In the genomic region with DNA sequence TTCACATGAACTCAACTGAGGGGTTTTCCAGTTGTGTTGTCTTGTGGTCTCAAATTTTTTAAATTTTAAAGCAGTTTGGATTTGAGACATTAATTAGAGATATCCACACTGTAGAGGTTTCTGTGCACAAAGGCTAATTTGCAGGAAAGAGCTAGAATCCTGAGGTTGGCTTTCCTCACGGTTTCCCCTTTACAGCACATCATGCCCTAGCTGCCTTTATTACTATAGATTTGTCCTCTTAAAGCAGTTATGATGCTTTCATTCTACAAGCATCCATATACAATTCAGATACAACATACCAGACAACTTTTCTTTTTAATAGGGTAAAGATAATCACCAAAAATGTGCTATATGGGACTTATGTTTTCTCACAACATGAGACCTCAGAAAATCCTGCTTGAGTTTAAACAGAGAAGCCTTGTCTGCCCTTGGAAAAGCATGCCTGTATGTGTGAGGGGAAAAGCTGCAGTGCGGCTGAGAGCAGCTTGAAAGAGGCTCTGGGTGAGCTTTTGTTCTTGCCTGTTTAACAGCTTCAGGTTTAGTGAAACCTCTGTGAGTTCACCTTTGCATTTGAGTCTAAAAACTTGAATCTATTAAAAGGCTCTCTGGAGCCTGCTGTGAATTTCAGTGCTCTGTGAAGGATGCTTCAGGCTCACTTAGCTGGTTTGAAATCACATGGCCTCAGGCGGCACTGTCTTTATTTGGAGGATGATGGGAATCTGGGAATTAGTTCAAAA, we compare ENCODE assay signal across 18 mouse cellular contexts.
DNase-seq lines count a peak whose midpoint lies in the region; ATAC-seq lines count a peak whose summit lies in the region.
"Had no signal": no experiment of that assay in that cellular context is flagged by ENCODE, and none has a peak within 500 bp of the region (broad histone marks: within the 10 kb centered on the region; RNA-seq: fewer than 3 reads in every experiment).

No protein-coding gene starts in this region.

- no peaks in the 10 kb centered on the region for H3K9me3 ChIP-seq in neural tube, embryonic 13.5 days
- no peaks in the 10 kb centered on the region for H3K9me3 ChIP-seq in forebrain, embryonic 16.5 days (ENCODE audit: control insufficient read depth, low read length)
- H3K9me3 ChIP-seq in midbrain, embryonic 14.5 days (ENCODE audit: control insufficient read depth, low read length): no peaks in the 10 kb centered on the region
- no peaks in the 10 kb centered on the region for H3K9me3 ChIP-seq in liver, embryonic 12.5 days (replicated peaks)
- H3K9me3 ChIP-seq: embryonic facial prominence, embryonic 12.5 days; limb, embryonic 13.5 days had no signal

- 37% methylated on average over 3 of the region's 3 CpGs for WGBS in neural tube, embryonic 13.5 days
- 4% methylated on average over 3 of the region's 3 CpGs for WGBS in forebrain, embryonic 16.5 days
- 17% methylated on average over 3 of the region's 3 CpGs for WGBS in midbrain, embryonic 14.5 days
- 54% methylated on average over 3 of the region's 3 CpGs for WGBS in liver, embryonic 12.5 days (ENCODE audit: insufficient replicate concordance)

- H3K4me3 ChIP-seq in neural tube, embryonic 13.5 days: no peak overlapping the region
- H3K4me3 ChIP-seq in forebrain, embryonic 16.5 days (replicated peaks; ENCODE audit: low read length): no peak overlapping the region
- H3K4me3 ChIP-seq in midbrain, embryonic 14.5 days (replicated peaks; ENCODE audit: low read depth, low read length): no peak overlapping the region
- H3K4me3 ChIP-seq in liver, embryonic 12.5 days: no peak overlapping the region
- H3K4me3 ChIP-seq: embryonic facial prominence, embryonic 12.5 days; limb, embryonic 13.5 days had no signal

- H3K27ac ChIP-seq in neural tube, embryonic 13.5 days (replicated peaks): peak overlapping the region; percentile 52
- H3K27ac ChIP-seq in forebrain, embryonic 16.5 days (ENCODE audit: low read length): no peak overlapping the region
- H3K27ac ChIP-seq in midbrain, embryonic 14.5 days (replicated peaks; ENCODE audit: low read depth, low read length): peak overlapping the region; percentile 49
- H3K27ac ChIP-seq in liver, embryonic 12.5 days: no peak overlapping the region
- H3K27ac ChIP-seq: embryonic facial prominence, embryonic 12.5 days; limb, embryonic 13.5 days had no signal

- H3K4me2 ChIP-seq in neural tube, embryonic 13.5 days: no peak overlapping the region
- no peak overlapping the region for H3K4me2 ChIP-seq in forebrain, embryonic 16.5 days (ENCODE audit: low read length)
- no peak overlapping the region for H3K4me2 ChIP-seq in midbrain, embryonic 14.5 days (ENCODE audit: low read length)
- H3K4me2 ChIP-seq in liver, embryonic 12.5 days: no peak overlapping the region
- H3K4me2 ChIP-seq: embryonic facial prominence, embryonic 12.5 days; heart, embryonic 11.5 days; limb, embryonic 13.5 days had no signal

- no peaks in the 10 kb centered on the region for H3K36me3 ChIP-seq in neural tube, embryonic 13.5 days
- H3K36me3 ChIP-seq in forebrain, embryonic 16.5 days (ENCODE audit: control insufficient read depth, insufficient read depth): no peaks in the 10 kb centered on the region
- H3K36me3 ChIP-seq in midbrain, embryonic 14.5 days (ENCODE audit: control insufficient read depth, insufficient read depth, low read length): no peaks in the 10 kb centered on the region
- no peaks in the 10 kb centered on the region for H3K36me3 ChIP-seq in liver, embryonic 12.5 days
- H3K36me3 ChIP-seq: embryonic facial prominence, embryonic 12.5 days; limb, embryonic 13.5 days had no signal

- DNase-seq in neural tube, embryonic 10.5 days (ENCODE audit: extremely low spot score, low spot score): no peak
- peak; percentile 73 for DNase-seq in midbrain, embryonic 14.5 days
- no peak for DNase-seq in layer of hippocampus, adult 9-10 months (ENCODE audit: low spot score)
- DNase-seq in layer of hippocampus, postnatal 10 days (ENCODE audit: low spot score in 2 of 2): no peak
- no peak for DNase-seq in urinary bladder, adult 2 months (ENCODE audit: low spot score)
- DNase-seq: B cell, adult 2 months; cerebellum, adult 8-10 months; gastrocnemius, postnatal 14 days; kidney, adult 2 months; liver, postnatal 0 days; thymus, postnatal 36 days had no signal

- H3K27me3 ChIP-seq in neural tube, embryonic 13.5 days: no peaks in the 10 kb centered on the region
- H3K27me3 ChIP-seq in forebrain, embryonic 16.5 days (replicated peaks; ENCODE audit: control insufficient read depth, insufficient read depth, low read length): no peaks in the 10 kb centered on the region
- H3K27me3 ChIP-seq in midbrain, embryonic 14.5 days (ENCODE audit: control insufficient read depth, insufficient read depth, low read length): no peaks in the 10 kb centered on the region
- H3K27me3 ChIP-seq in liver, embryonic 12.5 days (replicated peaks): no peaks in the 10 kb centered on the region
- H3K27me3 ChIP-seq: embryonic facial prominence, embryonic 12.5 days; limb, embryonic 13.5 days had no signal

- no peaks in the 10 kb centered on the region for H3K4me1 ChIP-seq in neural tube, embryonic 13.5 days (replicated peaks)
- peaks cover 4% of the 10 kb centered on the region; the same call in 1 of the 2 replicates for H3K4me1 ChIP-seq in forebrain, embryonic 16.5 days (replicated peaks; ENCODE audit: control insufficient read depth, insufficient read depth, low read length)
- H3K4me1 ChIP-seq in midbrain, embryonic 14.5 days (ENCODE audit: control insufficient read depth, insufficient read depth, low read length): peaks cover 4% of the 10 kb centered on the region; the same call in 1 of the 2 replicates
- no peaks in the 10 kb centered on the region for H3K4me1 ChIP-seq in liver, embryonic 12.5 days
- H3K4me1 ChIP-seq: embryonic facial prominence, embryonic 12.5 days; limb, embryonic 13.5 days had no signal

- ATAC-seq in neural tube, embryonic 13.5 days (ENCODE audit: low read depth): peak; percentile 32
- peak; percentile 78 for ATAC-seq in forebrain, embryonic 16.5 days
- peak; percentile 74 for ATAC-seq in midbrain, embryonic 14.5 days (ENCODE audit: low FRiP score, low TSS enrichment)
- ATAC-seq in liver, embryonic 12.5 days: no peak
- ATAC-seq: activated CD4-positive, CD25-positive, alpha-beta regulatory T cell, adult 4 months; liver, postnatal 0 days had no signal

- H3K9ac ChIP-seq in neural tube, embryonic 13.5 days: no peak overlapping the region
- no peak overlapping the region for H3K9ac ChIP-seq in forebrain, embryonic 16.5 days (replicated peaks; ENCODE audit: low read depth, low read length)
- H3K9ac ChIP-seq in midbrain, embryonic 14.5 days (replicated peaks; ENCODE audit: low read length): no peak overlapping the region
- no peak overlapping the region for H3K9ac ChIP-seq in liver, embryonic 12.5 days
- H3K9ac ChIP-seq: embryonic facial prominence, embryonic 12.5 days; limb, embryonic 13.5 days; liver, postnatal 0 days had no signal

Comparison
In these comparisons a context has a peak if more than half of its experiments do, and no peak if none do; other contexts are left out.
1. H3K27ac ChIP-seq: peak in neural tube, embryonic 13.5 days (single experiment) and midbrain, embryonic 14.5 days (single experiment); none in forebrain, embryonic 16.5 days (single experiment) and liver, embryonic 12.5 days (single experiment).